ENCODE assay signal across 21 mouse cellular contexts in the genomic region with DNA sequence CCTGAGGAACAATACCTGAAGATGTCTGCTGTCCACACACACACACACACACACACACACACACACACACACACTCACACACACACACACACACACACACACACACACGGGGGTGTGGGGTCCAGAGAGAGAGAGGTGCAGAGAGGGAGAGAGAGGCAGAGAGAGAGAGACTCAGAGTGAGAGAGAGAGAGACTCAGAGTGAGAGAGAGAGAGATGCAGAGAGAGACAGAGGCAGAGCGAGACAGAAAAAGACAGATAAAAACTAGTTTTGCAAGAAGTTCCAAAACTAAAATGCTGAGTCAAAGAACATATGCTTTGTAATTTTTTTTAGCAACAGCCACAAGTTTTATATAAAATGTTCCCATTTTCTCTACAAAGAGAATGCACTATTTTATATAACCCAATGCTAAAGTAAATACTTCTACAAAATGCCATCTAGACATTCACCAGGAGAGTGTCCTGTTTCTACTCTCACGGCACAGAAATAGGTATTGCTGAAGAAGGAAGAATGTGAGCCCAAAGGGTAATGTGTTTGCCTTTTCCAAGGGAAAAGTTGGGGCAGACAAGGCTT. TPM values are rescaled to one million over a fixed set of nuclear protein-coding genes. Genes with fewer than 3 reads are reported as not detected.
DNase-seq lines count a peak whose midpoint lies in the region; ATAC-seq and TF ChIP-seq lines count a peak whose summit lies in the region.
"Had no signal": no experiment of that assay in that cellular context is flagged by ENCODE, and none has a peak within 500 bp of the region (broad histone marks: within the 10 kb centered on the region; RNA-seq: fewer than 3 reads in every experiment).

No protein-coding gene starts in this region.

- H3K36me3 ChIP-seq in liver, embryonic 15.5 days (replicated peaks) = peaks cover 82% of the 10 kb centered on the region
- H3K36me3 ChIP-seq: intestine, embryonic 15.5 days had no signal

- no peak for TF ChIP-seq POLR2A in embryonic fibroblast, embryonic 13.5 days (IDR thresholded peaks at IDR 0.05; ENCODE audit: low read depth, low read length)

- no peak for TF ChIP-seq CTCF in embryonic fibroblast, embryonic 13.5 days (IDR thresholded peaks at IDR 0.05; ENCODE audit: borderline replicate concordance, insufficient read depth, low read length)

- H3K9ac ChIP-seq in liver, embryonic 15.5 days = no peak overlapping the region
- H3K9ac ChIP-seq: embryonic facial prominence, embryonic 13.5 days; forebrain, embryonic 15.5 days; heart, embryonic 15.5 days; intestine, embryonic 15.5 days; midbrain, embryonic 13.5 days had no signal

- WGBS in liver, embryonic 15.5 days (ENCODE audit: insufficient replicate concordance) = 43% methylated on average over 3 of the region's 3 CpGs

- no peak for DNase-seq in frontal cortex, postnatal 36 days (ENCODE audit: low spot score in 2 of 2)
- peak; percentile 16 for DNase-seq in 3T3-L1 (ENCODE audit: low read depth, low spot score)
- DNase-seq in c-Kit-positive CD71-positive TER-119-positive erythroid progenitor cells, embryonic 14.5 days (ENCODE audit: low spot score) = no peak
- DNase-seq in left cerebral cortex, adult 11 months (ENCODE audit: low spot score) = no peak
- DNase-seq: adrenal gland, postnatal 25 days; cerebellum, postnatal 25 days; gastrocnemius, postnatal 36 days; heart, postnatal 4 days; kidney, postnatal 36 days; lung, postnatal 10 days had no signal

- H3K27me3 ChIP-seq in liver, embryonic 15.5 days = no peaks in the 10 kb centered on the region
- H3K27me3 ChIP-seq: embryonic facial prominence, embryonic 13.5 days; forebrain, embryonic 15.5 days; heart, embryonic 15.5 days; intestine, embryonic 15.5 days; midbrain, embryonic 13.5 days had no signal

- peak overlapping the region; percentile 36 for H3K4me2 ChIP-seq in liver, embryonic 15.5 days
- H3K4me2 ChIP-seq: embryonic facial prominence, embryonic 13.5 days; forebrain, embryonic 15.5 days; heart, embryonic 15.5 days; intestine, embryonic 15.5 days; midbrain, embryonic 13.5 days had no signal

- peak overlapping the region; percentile 65 for H3K27ac ChIP-seq in embryonic fibroblast, embryonic 13.5 days (ENCODE audit: insufficient read depth, low read length)
- peak overlapping the region; percentile 66 for H3K27ac ChIP-seq in liver, embryonic 15.5 days (replicated peaks)
- H3K27ac ChIP-seq: embryonic facial prominence, embryonic 13.5 days; forebrain, embryonic 15.5 days; heart, embryonic 15.5 days; intestine, embryonic 15.5 days; limb, embryonic 10.5 days; midbrain, embryonic 13.5 days; stomach, postnatal 0 days had no signal

- H3K4me3 ChIP-seq in embryonic fibroblast, embryonic 13.5 days (ENCODE audit: insufficient read depth, low read length) = no peak overlapping the region
- H3K4me3 ChIP-seq in liver, embryonic 15.5 days (replicated peaks) = no peak overlapping the region; the same call in 1 of the 2 replicates
- H3K4me3 ChIP-seq: embryonic facial prominence, embryonic 13.5 days; forebrain, embryonic 15.5 days; heart, embryonic 15.5 days; intestine, embryonic 15.5 days; limb, embryonic 10.5 days; midbrain, embryonic 13.5 days had no signal

- peak; percentile 68 for ATAC-seq in frontal cortex, adult (ENCODE audit: low TSS enrichment)
- peak; percentile 43; the same call in 1 of the 2 replicates for ATAC-seq in liver, embryonic 15.5 days (ENCODE audit: insufficient read depth)
- ATAC-seq in cerebellum, adult (ENCODE audit: insufficient number of reproducible peaks, low FRiP score, low TSS enrichment) = no peak
- ATAC-seq: forebrain, embryonic 15.5 days; midbrain, embryonic 13.5 days had no signal

- H3K4me1 ChIP-seq in embryonic fibroblast, embryonic 13.5 days (ENCODE audit: control insufficient read depth, insufficient read depth, low read length) = peaks cover 7% of the 10 kb centered on the region
- H3K4me1 ChIP-seq in liver, embryonic 15.5 days (replicated peaks) = peaks cover 54% of the 10 kb centered on the region

- no peaks in the 10 kb centered on the region for H3K9me3 ChIP-seq in liver, embryonic 15.5 days (replicated peaks)
- H3K9me3 ChIP-seq: embryonic facial prominence, embryonic 13.5 days; forebrain, embryonic 15.5 days; heart, embryonic 15.5 days; intestine, embryonic 15.5 days; limb, embryonic 10.5 days had no signal

RNA-seq across cellular contexts. Expression of a gene that starts 11.2 kb away (rescaled TPM):
- 9.5 and 9.8 TPM in 2 replicates for polyA plus RNA-seq in embryonic fibroblast, embryonic 13.5 days (2011; ENCODE audit: insufficient read length, low read depth, missing spikeins)
- polyA plus RNA-seq in liver, embryonic 15.5 days (2015; fragmentation: Nextera tagmentation; extraction: Ambion mirVana) = 48.0 and 49.8 TPM in 2 replicates
